Comparison of ENCODE assay signal across 23 mouse cellular contexts in genomic region chr1:31142288-31143094, GRCm38 (mm10). TPM values are rescaled to one million over a fixed set of nuclear protein-coding genes. Genes with fewer than 3 reads are reported as not detected.
DNase-seq lines count a peak whose midpoint lies in the region; ATAC-seq and TF ChIP-seq lines count a peak whose summit lies in the region.
"Had no signal": no experiment of that assay in that cellular context is flagged by ENCODE, and none has a peak within 500 bp of the region (broad histone marks: within the 10 kb centered on the region; RNA-seq: fewer than 3 reads in every experiment).

No protein-coding gene starts in this region.

- H3K4me3 ChIP-seq in kidney, postnatal 0 days (replicated peaks; ENCODE audit: low read depth, low read length): no peak overlapping the region
- H3K4me3 ChIP-seq in kidney, adult 2 months (ENCODE audit: insufficient read depth, low read depth, low read length): no peak overlapping the region
- H3K4me3 ChIP-seq: forebrain, embryonic 13.5 days; gastrocnemius, adult 2 months; liver, embryonic 15.5 days; stomach, embryonic 15.5 days had no signal

- H3K4me2 ChIP-seq in kidney, postnatal 0 days (ENCODE audit: low read length): no peak overlapping the region
- H3K4me2 ChIP-seq: forebrain, embryonic 13.5 days; heart, embryonic 11.5 days; liver, embryonic 15.5 days; stomach, embryonic 15.5 days had no signal

- no peaks in the 10 kb centered on the region for H3K4me1 ChIP-seq in kidney, postnatal 0 days (replicated peaks; ENCODE audit: insufficient read depth, low read length)
- no peaks in the 10 kb centered on the region for H3K4me1 ChIP-seq in kidney, adult 2 months (ENCODE audit: control insufficient read depth, insufficient read depth, low read length)
- H3K4me1 ChIP-seq: forebrain, embryonic 13.5 days; liver, embryonic 15.5 days had no signal

- no peaks in the 10 kb centered on the region for H3K36me3 ChIP-seq in kidney, postnatal 0 days (ENCODE audit: insufficient read depth, low read length)
- no peaks in the 10 kb centered on the region for H3K36me3 ChIP-seq in kidney, adult 2 months (ENCODE audit: control insufficient read depth, insufficient read depth, low read length)
- H3K36me3 ChIP-seq: liver, embryonic 15.5 days; stomach, embryonic 15.5 days had no signal

- H3K9ac ChIP-seq in kidney, postnatal 0 days (ENCODE audit: low read depth, low read length): no peak overlapping the region
- H3K9ac ChIP-seq: forebrain, embryonic 13.5 days; liver, embryonic 15.5 days; stomach, embryonic 15.5 days had no signal

- H3K9me3 ChIP-seq in kidney, postnatal 0 days (replicated peaks; ENCODE audit: low read length): no peaks in the 10 kb centered on the region
- H3K9me3 ChIP-seq: forebrain, embryonic 13.5 days; liver, embryonic 15.5 days; stomach, embryonic 15.5 days had no signal

- H3K27me3 ChIP-seq in kidney, postnatal 0 days (ENCODE audit: insufficient read depth, low read length): no peaks in the 10 kb centered on the region
- H3K27me3 ChIP-seq in kidney, adult 2 months (replicated peaks; ENCODE audit: control insufficient read depth, insufficient read depth, low read length): no peaks in the 10 kb centered on the region
- H3K27me3 ChIP-seq: forebrain, embryonic 13.5 days; liver, embryonic 15.5 days; stomach, embryonic 15.5 days had no signal

- peak; percentile 85 for ATAC-seq in frontal cortex, adult (ENCODE audit: low TSS enrichment)
- no peak for ATAC-seq in kidney, postnatal 0 days (replicated peaks; ENCODE audit: low FRiP score, low read depth)
- ATAC-seq in hematopoietic stem cell, adult 5-6 weeks (replicated peaks in 1 of 2; ENCODE audit: insufficient read depth in 1 of 2, low FRiP score in 2 of 2, low TSS enrichment in 1 of 2, low read depth in 1 of 2, poor library complexity in 2 of 2, severe bottlenecking in 2 of 2): peak; percentile 27 to 60; a peak in 2 of 4 replicates
- ATAC-seq: forebrain, embryonic 13.5 days; inflammation-experienced regulatory T-cells, adult 6 months had no signal

- WGBS in kidney, postnatal 0 days: 37% methylated on average over 8 of the region's 8 CpGs
- WGBS in kidney, adult 2 months: 42% methylated on average over 8 of the region's 8 CpGs

- TF ChIP-seq CTCF in kidney, postnatal 0 days (IDR thresholded peaks at IDR 0.05; ENCODE audit: low read depth): no peak
- no peak for TF ChIP-seq CTCF in kidney, adult 2 months (conservative IDR thresholded peaks at IDR 0.05; ENCODE audit: insufficient read depth, insufficient read length, low read depth, low read length)

- no peak for TF ChIP-seq POLR2A in kidney, adult 2 months (IDR thresholded peaks at IDR 0.05; ENCODE audit: low read depth, low read length)

- no peak overlapping the region for H3K27ac ChIP-seq in kidney, postnatal 0 days
- no peak overlapping the region for H3K27ac ChIP-seq in kidney, adult 2 months (ENCODE audit: insufficient read depth, low read depth, low read length)
- H3K27ac ChIP-seq: forebrain, embryonic 13.5 days; gastrocnemius, adult 2 months; liver, embryonic 15.5 days; stomach, embryonic 15.5 days had no signal

- no peak for DNase-seq in frontal cortex, postnatal 25 days (ENCODE audit: low spot score in 2 of 2)
- peak; percentile 6 for DNase-seq in kidney, postnatal 0 days (ENCODE audit: low spot score)
- DNase-seq in kidney, adult 2 months: no peak
- DNase-seq in 416B (ENCODE audit: low read depth): peak; percentile 11
- DNase-seq in urinary bladder, adult 18-20 months (ENCODE audit: low spot score in 2 of 2): no peak
- DNase-seq in thymus, postnatal 36 days: no peak
- DNase-seq: adrenal gland, adult 8-10 months; cerebellum, postnatal 10 days; gastrocnemius, adult 2 months; kidney, postnatal 4 days; retina, postnatal 1 day; thymus, postnatal 25 days had no signal

RNA-seq across cellular contexts. Expression of gene Lgsn, which starts 33.7 kb away (rescaled TPM):
- polyA plus RNA-seq in kidney, postnatal 0 days (2015; fragmentation: Nextera tagmentation; extraction: Ambion mirVana): not detected in 2 replicates
- not detected in 2 replicates for polyA plus RNA-seq in kidney, adult 2 months (2012; rRNA removed)
- total RNA-seq in hematopoietic stem cell, adult 5-6 weeks (2017): not detected in 2 replicates
- total RNA-seq: adrenal gland, adult 8-10 months; gastrocnemius, adult 2 months; layer of hippocampus, postnatal 25 days; left cerebral cortex, postnatal 36 days had no signal
- polyA plus RNA-seq: embryonic facial prominence, embryonic 11.5 days; forebrain, embryonic 13.5 days; heart, embryonic 11.5 days; inflammation-experienced regulatory T-cells, adult 6 months; liver, embryonic 15.5 days; neural tube, embryonic 14.5 days; stomach, embryonic 15.5 days had no signal

Comparison
In these comparisons a context has a peak if more than half of its experiments do, and no peak if none do; other contexts are left out.
1. DNase-seq: peak in kidney, postnatal 0 days (single experiment) and 416B (single experiment); none in frontal cortex, postnatal 25 days (0 of 2), kidney, adult 2 months (single experiment), urinary bladder, adult 18-20 months (0 of 2) and thymus, postnatal 36 days (0 of 2).